ENCODE assay signal across 8 mouse cellular contexts in the genomic region with DNA sequence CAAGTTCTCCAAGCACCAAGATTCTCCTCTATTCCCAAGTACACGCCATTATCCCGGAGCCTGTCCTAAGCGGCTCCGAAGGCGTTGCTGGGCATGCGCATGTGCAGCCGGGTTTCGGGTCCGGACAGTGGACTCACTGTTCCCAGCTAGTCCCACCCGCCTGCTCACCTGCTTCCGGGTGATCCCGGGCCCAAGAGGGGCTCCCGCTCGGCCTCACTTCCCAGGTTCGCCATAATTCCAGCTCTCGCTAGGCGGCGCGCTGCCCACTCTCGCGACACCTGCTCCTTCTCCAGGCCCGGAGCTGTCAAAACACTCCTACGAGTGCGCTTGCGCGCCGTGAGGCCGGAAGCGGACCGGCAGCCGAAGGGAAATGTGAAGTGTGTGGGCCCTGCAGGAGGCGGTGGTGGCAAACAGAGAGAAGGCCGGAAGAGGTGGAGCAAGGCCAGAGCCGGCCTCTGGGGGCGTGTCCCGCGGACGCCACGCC. TPM values are rescaled to one million over a fixed set of nuclear protein-coding genes. Genes with fewer than 3 reads are reported as not detected.
DNase-seq lines count a peak whose midpoint lies in the region; ATAC-seq lines count a peak whose summit lies in the region.
"Not testable (repeated sequence)": the region's sequence is repeated elsewhere in the genome, so short reads cannot be mapped to it uniquely, and the experiment has no call there.

TSS of gene Mfsd8 (minus strand) at position 414 of the 484 bp plus-strand sequence.

- not testable (repeated sequence) for H3K4me1 ChIP-seq in hindbrain, embryonic 12.5 days

- ATAC-seq in hindbrain, embryonic 12.5 days (ENCODE audit: low FRiP score), result peak; percentile 99

- not testable (repeated sequence) for H3K9me3 ChIP-seq in hindbrain, embryonic 12.5 days (replicated peaks)

- under 1% methylated on average over 39 of the region's 39 CpGs for WGBS in hindbrain, embryonic 12.5 days

- DNase-seq in NIH3T3 (ENCODE audit: low read depth), result peak; percentile 91
- DNase-seq in cerebellum, postnatal 10 days, result peak; percentile 95 to 98
- DNase-seq in frontal cortex, postnatal 10 days (ENCODE audit: low spot score in 2 of 2), result peak; percentile 94 to 97
- DNase-seq in layer of hippocampus, postnatal 14 days (ENCODE audit: low spot score in 2 of 2), result peak; percentile 94 to 96
- peak; percentile 93 for DNase-seq in lung, postnatal 14 days
- peak; percentile 95 for DNase-seq in retina, adult 2 months (ENCODE audit: low read depth, low spot score)
- peak; percentile 94 to 98 for DNase-seq in thymus, postnatal 36 days

- not testable (repeated sequence) for H3K27me3 ChIP-seq in hindbrain, embryonic 12.5 days

- peak within 1 kb of the TSS; percentile 82 for H3K27ac ChIP-seq in hindbrain, embryonic 12.5 days

- H3K4me3 ChIP-seq in hindbrain, embryonic 12.5 days, result peak within 1 kb of the TSS; percentile 48

- H3K36me3 ChIP-seq in hindbrain, embryonic 12.5 days, result not testable (repeated sequence)

- peak within 1 kb of the TSS; percentile 59 for H3K4me2 ChIP-seq in hindbrain, embryonic 12.5 days (replicated peaks)

- peak within 1 kb of the TSS; percentile 68 for H3K9ac ChIP-seq in hindbrain, embryonic 12.5 days

RNA-seq across cellular contexts. Expression of gene Mfsd8, which starts in this region (rescaled TPM):
- polyA plus RNA-seq in hindbrain, embryonic 12.5 days (2016; fragmentation: Nextera tagmentation; extraction: Ambion mirVana), result 10.3 and 10.4 TPM in 2 replicates
- 10 to 100 TPM; 20.0 to 20.1 TPM for total RNA-seq in layer of hippocampus, postnatal 14 days (2021)

Comparison
In these comparisons a context has a peak if more than half of its experiments do, and no peak if none do; other contexts are left out.
1. Peak in every context shown above with its lines: DNase-seq, ATAC-seq, H3K4me3 ChIP-seq and H3K27ac ChIP-seq.